Mouse (Mus musculus): ENCODE measurements around the gene Cp. TPM values are rescaled to one million over a fixed set of nuclear protein-coding genes. Genes with fewer than 3 reads are reported as not detected.

Gene Cp
- total and polyA plus RNA-seq, 2 experiments, result 217 to 1,216 TPM

- 16% methylated on average over 1 of the region's 1 CpGs for WGBS
- Histone ChIP-seq H3K4me3 (ENCODE audit: insufficient read depth, low read depth, low read length) (peak overlapping the region; percentile 64), H3K79me2 (ENCODE audit: control insufficient read depth, insufficient read depth, low read length) (peaks cover 11% of the 10 kb centered on the region; the same call in 1 of the 2 replicates), H3K9ac (ENCODE audit: low read depth, low read length) (peak overlapping the region; percentile 70), H3K27ac (replicated peaks; ENCODE audit: insufficient read depth, low read depth, low read length) (peak overlapping the region; percentile 86), H3K36me3 (ENCODE audit: control insufficient read depth, insufficient read depth, low read length) (peaks cover 4% of the 10 kb centered on the region), H3K27me3 (ENCODE audit: control insufficient read depth, insufficient read depth, low read length) (no peaks in the 10 kb centered on the region), H3K4me1 (ENCODE audit: control insufficient read depth, insufficient read depth, low read length) (peaks cover 21% of the 10 kb centered on the region)
- DNase-seq (ENCODE audit: extremely low read depth, low read depth, low spot score), result peak; percentile 74
- no peak for TF ChIP-seq CTCF (IDR thresholded peaks at IDR 0.05; ENCODE audit: low read depth, low read length)
- no peak for TF ChIP-seq POLR2A (IDR thresholded peaks at IDR 0.05; ENCODE audit: extremely low read depth, insufficient read depth, low read length)
These were observed 2.1 kb downstream of the Cp start for GRCm38 (mm10) chr3:19958983-19959382.

GRCm38 (mm10) chr3:19960570-19961114 lies 3.8 kb downstream of the Cp start:
- Histone ChIP-seq H3K79me2 (ENCODE audit: control insufficient read depth, insufficient read depth, low read length) (peaks cover 11% of the 10 kb centered on the region; the same call in 1 of the 2 replicates), H3K27me3 (ENCODE audit: control insufficient read depth, insufficient read depth, low read length) (no peaks in the 10 kb centered on the region), H3K4me1 (ENCODE audit: control insufficient read depth, insufficient read depth, low read length) (peaks cover 24% of the 10 kb centered on the region; the same call in 1 of the 2 replicates), H3K36me3 (ENCODE audit: control insufficient read depth, insufficient read depth, low read length) (peaks cover 16% of the 10 kb centered on the region), H3K27ac (replicated peaks; ENCODE audit: insufficient read depth, low read depth, low read length) (peak overlapping the region; percentile 99), H3K9ac (ENCODE audit: low read depth, low read length) (peak overlapping the region; percentile 94), H3K4me3 (ENCODE audit: insufficient read depth, low read depth, low read length) (peak overlapping the region; percentile 64)
- peak; percentile 76 for DNase-seq (ENCODE audit: extremely low read depth, low read depth, low spot score)
- TF ChIP-seq CTCF (IDR thresholded peaks at IDR 0.05; ENCODE audit: low read depth, low read length), result no peak
- no peak for TF ChIP-seq POLR2A (IDR thresholded peaks at IDR 0.05; ENCODE audit: extremely low read depth, insufficient read depth, low read length)
- 18% methylated on average over 3 of the region's 3 CpGs for WGBS

GRCm38 (mm10) chr3:19961341-19961740 lies 4.5 kb downstream of the Cp start:
- DNase-seq (ENCODE audit: extremely low read depth, low read depth, low spot score), result peak; percentile 95
- H3K27ac ChIP-seq (replicated peaks; ENCODE audit: insufficient read depth, low read depth, low read length), result peak overlapping the region; percentile 71
- TF ChIP-seq POLR2A (IDR thresholded peaks at IDR 0.05; ENCODE audit: extremely low read depth, insufficient read depth, low read length), result no peak
- no peak for TF ChIP-seq CTCF (IDR thresholded peaks at IDR 0.05; ENCODE audit: low read depth, low read length)
- H3K27me3 ChIP-seq (ENCODE audit: control insufficient read depth, insufficient read depth, low read length), result no peaks in the 10 kb centered on the region
- H3K36me3 ChIP-seq (ENCODE audit: control insufficient read depth, insufficient read depth, low read length), result peaks cover 20% of the 10 kb centered on the region
- H3K4me1 ChIP-seq (ENCODE audit: control insufficient read depth, insufficient read depth, low read length), result peaks cover 22% of the 10 kb centered on the region; the same call in 1 of the 2 replicates
- H3K9ac ChIP-seq (ENCODE audit: low read depth, low read length), result peak overlapping the region; percentile 29; the same call in 1 of the 2 replicates
- 13% methylated on average over 2 of the region's 2 CpGs for WGBS
- peaks cover 11% of the 10 kb centered on the region; the same call in 1 of the 2 replicates for H3K79me2 ChIP-seq (ENCODE audit: control insufficient read depth, insufficient read depth, low read length)
- peak overlapping the region; percentile 64; the same call in 1 of the 2 replicates for H3K4me3 ChIP-seq (ENCODE audit: insufficient read depth, low read depth, low read length)

GRCm38 (mm10) chr3:19962769-19963513 lies 6.1 kb downstream of the Cp start:
- 23% methylated on average over 3 of the region's 3 CpGs for whole genome bisulfite sequencing
- H3K4me3 ChIP-seq (ENCODE audit: insufficient read depth, low read depth, low read length), result peak overlapping the region; percentile 2; the same call in 1 of the 2 replicates
- peaks cover 22% of the 10 kb centered on the region; the same call in 1 of the 2 replicates for H3K4me1 ChIP-seq (ENCODE audit: control insufficient read depth, insufficient read depth, low read length)
- H3K79me2 ChIP-seq (ENCODE audit: control insufficient read depth, insufficient read depth, low read length), result peaks cover 11% of the 10 kb centered on the region; the same call in 1 of the 2 replicates
- TF ChIP-seq POLR2A (IDR thresholded peaks at IDR 0.05; ENCODE audit: extremely low read depth, insufficient read depth, low read length) (no peak), CTCF (IDR thresholded peaks at IDR 0.05; ENCODE audit: low read depth, low read length) (no peak)
- DNase-seq (ENCODE audit: extremely low read depth, low read depth, low spot score), result peak; percentile 98
- no peaks in the 10 kb centered on the region for H3K27me3 ChIP-seq (ENCODE audit: control insufficient read depth, insufficient read depth, low read length)
- H3K27ac ChIP-seq (replicated peaks; ENCODE audit: insufficient read depth, low read depth, low read length), result peak overlapping the region; percentile 75
- peaks cover 27% of the 10 kb centered on the region for H3K36me3 ChIP-seq (ENCODE audit: control insufficient read depth, insufficient read depth, low read length)
- peak overlapping the region; percentile 43; the same call in 1 of the 2 replicates for H3K9ac ChIP-seq (ENCODE audit: low read depth, low read length)

GRCm38 (mm10) chr3:19964625-19965188 lies 7.9 kb downstream of the Cp start:
- Histone ChIP-seq H3K27ac (replicated peaks; ENCODE audit: insufficient read depth, low read depth, low read length) (peak overlapping the region; percentile 51), H3K9ac (ENCODE audit: low read depth, low read length) (peak overlapping the region; percentile 44; the same call in 1 of the 2 replicates), H3K27me3 (ENCODE audit: control insufficient read depth, insufficient read depth, low read length) (no peaks in the 10 kb centered on the region), H3K79me2 (ENCODE audit: control insufficient read depth, insufficient read depth, low read length) (peaks cover 12% of the 10 kb centered on the region; the same call in 1 of the 2 replicates), H3K36me3 (ENCODE audit: control insufficient read depth, insufficient read depth, low read length) (peaks cover 37% of the 10 kb centered on the region), H3K4me3 (ENCODE audit: insufficient read depth, low read depth, low read length) (no peak overlapping the region), H3K4me1 (ENCODE audit: control insufficient read depth, insufficient read depth, low read length) (peaks cover 22% of the 10 kb centered on the region; the same call in 1 of the 2 replicates)
- DNase-seq (ENCODE audit: extremely low read depth, low read depth, low spot score), result peak; percentile 42
- WGBS, result 36% methylated on average over 2 of the region's 2 CpGs
- TF ChIP-seq POLR2A (IDR thresholded peaks at IDR 0.05; ENCODE audit: extremely low read depth, insufficient read depth, low read length) (no peak), CTCF (IDR thresholded peaks at IDR 0.05; ENCODE audit: low read depth, low read length) (no peak)
